Mouse (Mus musculus) heart, postnatal 0 days (tissue): ENCODE results near the gene Nalcn.

Source experiments
- CTCF ChIP-seq: IDR thresholded peaks from 2 replicates; pipeline ENCODE4 v1.5.1; 2016; ENCODE audit warnings: antibody characterized with exemption, control low read depth, low read depth
- EP300 ChIP-seq: IDR thresholded peaks from 2 replicates; pipeline ENCODE4 v1.6.1; 2016; ENCODE audit warnings: antibody characterized with exemption, low read depth

DNA sequence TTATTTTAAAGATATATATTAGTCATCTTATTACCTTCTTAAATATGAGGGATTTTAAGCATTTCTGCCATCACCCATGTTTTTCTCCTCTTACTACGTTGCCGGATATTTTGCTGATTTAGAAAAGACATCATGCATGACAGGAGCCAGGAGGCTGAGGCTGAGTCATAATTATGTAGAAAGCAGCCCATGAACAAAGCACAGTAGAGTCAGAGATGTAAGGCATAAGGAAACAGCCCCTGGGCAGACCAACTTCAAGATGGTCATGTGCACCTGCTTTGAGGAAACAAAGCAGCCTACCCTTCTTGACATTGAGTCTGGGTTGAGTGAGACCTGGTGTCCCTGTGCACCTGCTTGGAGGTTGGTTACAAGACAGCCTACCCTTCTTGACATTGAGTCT lies 44.5 kb downstream of the Nalcn start:
- TF ChIP-seq EP300 (no peak), CTCF (no peak)
